Mouse (Mus musculus) ES-Bruce4 (cell line): ENCODE data around the gene Mamstr.

ENCODE experiments used
- CTCF ChIP-seq: IDR thresholded peaks from one replicate; pipeline ENCODE4 v1.8.1; 2011; ENCODE audit warnings: low read depth, low read length
- POLR2A ChIP-seq: IDR thresholded peaks from one replicate; pipeline ENCODE4 v1.8.1; 2011; ENCODE audit warnings: low read length; ENCODE audit not compliant: insufficient read depth

DNA sequence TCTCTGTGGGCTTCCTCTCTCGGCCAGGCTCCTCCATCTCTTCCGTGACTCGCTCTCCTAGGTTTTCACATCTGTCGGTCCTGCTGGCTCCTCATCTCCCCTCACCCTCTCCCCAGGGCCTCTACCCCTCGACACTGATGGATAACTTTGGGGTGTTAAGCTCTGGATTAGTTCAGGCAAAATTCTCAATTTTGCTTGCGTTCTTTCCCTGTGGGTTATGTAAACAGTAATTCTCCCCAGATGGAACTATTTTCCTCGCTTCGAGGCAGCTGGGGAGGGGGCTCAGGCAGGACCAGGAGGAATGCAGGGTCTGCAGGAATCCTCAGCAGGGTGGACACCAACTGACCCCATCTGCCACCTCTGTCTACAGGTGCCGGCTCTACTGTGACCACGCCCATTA lies 46.0 kb downstream of the Mamstr start:
- TF ChIP-seq CTCF (no peak), POLR2A (no peak)
